ENCODE assay signal across 19 mouse cellular contexts in the genomic region with DNA sequence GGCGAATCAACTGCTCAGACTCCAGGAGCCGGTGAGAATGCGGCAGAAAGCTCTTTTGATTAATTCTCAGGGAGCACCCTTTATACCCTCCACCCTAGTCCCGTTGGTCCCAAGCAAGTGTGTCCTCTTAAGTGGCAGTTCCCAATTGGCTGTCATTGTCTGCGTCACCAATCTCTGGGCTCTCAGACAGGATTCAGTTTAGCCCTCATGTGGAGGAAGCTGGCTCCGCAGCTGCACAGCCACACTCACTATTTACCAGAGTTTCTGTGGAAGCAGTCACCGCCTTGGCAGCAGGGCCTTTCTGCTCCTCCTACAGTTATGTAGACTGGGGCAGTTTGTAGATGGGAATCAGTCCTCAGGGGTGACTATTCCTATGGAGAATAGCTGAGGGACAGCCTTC.
DNase-seq lines count a peak whose midpoint lies in the region; ATAC-seq lines count a peak whose summit lies in the region.
"Had no signal": no experiment of that assay in that cellular context is flagged by ENCODE, and none has a peak within 500 bp of the region (broad histone marks: within the 10 kb centered on the region; RNA-seq: fewer than 3 reads in every experiment).

No protein-coding gene starts in this region.

- no peaks in the 10 kb centered on the region for H3K36me3 ChIP-seq in heart, embryonic 12.5 days
- H3K36me3 ChIP-seq: liver, embryonic 13.5 days; stomach, embryonic 15.5 days had no signal

- no peaks in the 10 kb centered on the region; the same call in 1 of the 2 replicates for H3K4me1 ChIP-seq in heart, embryonic 12.5 days (replicated peaks)
- H3K4me1 ChIP-seq: liver, embryonic 13.5 days; stomach, embryonic 15.5 days had no signal

- intact Hi-C loops in left cerebral cortex, postnatal 25 days (cut with DNase I) = no loop called here

- H3K27me3 ChIP-seq in heart, embryonic 12.5 days (replicated peaks) = peaks cover 34% of the 10 kb centered on the region
- H3K27me3 ChIP-seq: liver, embryonic 13.5 days; stomach, embryonic 15.5 days had no signal

- H3K4me3 ChIP-seq in heart, embryonic 12.5 days = no peak overlapping the region
- H3K4me3 ChIP-seq: liver, embryonic 13.5 days; stomach, embryonic 15.5 days had no signal

- H3K4me2 ChIP-seq in heart, embryonic 12.5 days = no peak overlapping the region
- H3K4me2 ChIP-seq: hindbrain, embryonic 14.5 days; liver, embryonic 13.5 days; stomach, embryonic 15.5 days had no signal

- H3K9ac ChIP-seq in heart, embryonic 12.5 days = no peak overlapping the region
- H3K9ac ChIP-seq: hindbrain, embryonic 14.5 days; liver, embryonic 13.5 days; stomach, embryonic 15.5 days had no signal

- no peak overlapping the region for H3K27ac ChIP-seq in heart, embryonic 12.5 days (ENCODE audit: poor library complexity, severe bottlenecking)
- H3K27ac ChIP-seq: hindbrain, embryonic 14.5 days; liver, embryonic 13.5 days; stomach, embryonic 15.5 days had no signal

- no peak for ATAC-seq in heart, embryonic 12.5 days (ENCODE audit: insufficient number of reproducible peaks, low FRiP score)
- no peak for ATAC-seq in megakaryocyte progenitor cell, adult 5-6 weeks (replicated peaks; ENCODE audit: poor library complexity)

- WGBS in heart, embryonic 12.5 days = 72% methylated on average over 7 of the region's 7 CpGs

- peaks cover 14% of the 10 kb centered on the region for H3K9me3 ChIP-seq in heart, embryonic 12.5 days (replicated peaks)
- H3K9me3 ChIP-seq: liver, embryonic 13.5 days; stomach, embryonic 15.5 days had no signal

- DNase-seq in layer of hippocampus, adult 11-12 months (ENCODE audit: low spot score) = peak; percentile 40
- no peak for DNase-seq in layer of hippocampus, postnatal 25 days (ENCODE audit: extremely low spot score in 1 of 2, low spot score in 1 of 2)
- peak; percentile 58 for DNase-seq in right cerebral cortex, adult 18-20 months
- no peak for DNase-seq in right cerebral cortex, postnatal 4 days
- peak; percentile 23 to 62 for DNase-seq in left cerebral cortex, postnatal 25 days (ENCODE audit: low spot score in 2 of 2)
- no peak for DNase-seq in adrenal gland, adult 8-10 months
- DNase-seq: adrenal gland, postnatal 14 days; cerebellum, adult 9-11 months; embryo, embryonic 11 days; kidney, adult 11 months; kidney, postnatal 14 days; liver, embryonic 13.5 days; lung, postnatal 10 days; midbrain, embryonic 14.5 days; thymus, postnatal 14 days had no signal

Comparison
In these comparisons a context has a peak if more than half of its experiments do, and no peak if none do; other contexts are left out.
1. DNase-seq: peak in layer of hippocampus, adult 11-12 months (single experiment), right cerebral cortex, adult 18-20 months (single experiment) and left cerebral cortex, postnatal 25 days (2 of 2); none in layer of hippocampus, postnatal 25 days (0 of 2), right cerebral cortex, postnatal 4 days (single experiment) and adrenal gland, adult 8-10 months (single experiment).